Mouse (Mus musculus): Measurements from ENCODE around the gene Cd9.

- TF ChIP-seq POLR2A (IDR thresholded peaks at IDR 0.05; ENCODE audit: low read depth, low read length), result no peak
- TF ChIP-seq CTCF (conservative IDR thresholded peaks at IDR 0.05; ENCODE audit: insufficient read depth, insufficient read length, low read depth, low read length), result no peak
Observed at GRCm38 (mm10) chr6:125492664-125493063, 1.9 kb downstream of the Cd9 start.
